Mouse (Mus musculus) hematopoietic multipotent progenitor cell, adult 10-12 weeks (in vitro differentiated cells): ENCODE measurements around the gene Adcy5. TPM values are rescaled to one million over a fixed set of nuclear protein-coding genes. Genes with fewer than 3 reads are reported as not detected.

Experiments
- polyA plus RNA-seq: library from polyadenylated mRNA; stranded (reverse); fragments of >175 nt; gene quantifications from 2 replicates; pipeline ENCODE4 v1.2.3, GENCODE M21; 2012; ENCODE audit warnings: low replicate concordance

Adcy5 gene
- 0.08 and 0.10 TPM in 2 replicates for polyA plus RNA-seq

DNA sequence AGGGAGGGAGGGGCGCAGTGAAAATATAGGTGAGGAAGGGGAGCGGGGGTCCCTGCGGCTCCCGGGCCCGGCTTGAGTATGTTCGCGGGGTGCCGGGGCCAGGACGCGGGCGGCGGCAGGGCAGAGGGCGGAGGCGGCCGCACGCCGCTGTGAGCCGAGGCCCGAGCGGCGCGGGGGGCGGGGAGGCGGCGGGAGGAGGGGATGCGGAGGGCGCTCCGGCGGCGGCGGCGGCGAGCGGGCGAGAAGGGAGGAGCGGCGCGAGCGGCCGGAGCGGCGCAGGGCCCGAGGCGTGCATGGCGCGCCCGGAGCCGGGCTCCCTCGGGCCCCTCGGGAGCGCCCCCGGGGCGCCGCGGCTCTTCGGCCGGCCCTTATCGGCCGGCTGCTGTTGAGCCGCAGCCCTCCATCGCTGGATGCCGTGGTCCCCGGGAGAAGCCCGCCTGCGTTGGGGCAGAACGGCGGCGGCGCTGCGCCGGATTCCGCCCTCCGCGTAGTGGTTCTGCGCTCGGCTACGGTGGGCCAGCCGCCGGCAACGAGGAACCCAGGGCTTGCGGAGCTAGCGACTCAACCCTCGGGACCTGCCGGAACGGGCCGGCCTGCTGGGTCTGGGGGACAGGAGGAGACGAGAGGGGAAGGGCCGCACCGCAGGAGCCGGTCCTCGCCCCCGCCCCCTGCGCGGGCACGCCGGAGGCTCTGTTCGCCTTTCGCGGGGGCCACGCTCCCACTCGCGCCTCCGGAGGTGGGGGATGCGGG is at the start of gene Adcy5:
Adcy5 (plus strand) TSS at position 237 of the 750 bp plus-strand sequence.

Other genes with a start within 250 kb of the Adcy5 start
- gene Hacd2, start 132.4 kb upstream of the Adcy5 start, polyA plus RNA-seq, result 19.4 and 39.1 TPM in 2 replicates
- gene Sec22a, start 209.0 kb downstream of the Adcy5 start, polyA plus RNA-seq, result 0.47 and 1.0 TPM in 2 replicates